Mouse (Mus musculus): ENCODE data around the gene Rab3gap2.

Rab3gap2 gene

DNA sequence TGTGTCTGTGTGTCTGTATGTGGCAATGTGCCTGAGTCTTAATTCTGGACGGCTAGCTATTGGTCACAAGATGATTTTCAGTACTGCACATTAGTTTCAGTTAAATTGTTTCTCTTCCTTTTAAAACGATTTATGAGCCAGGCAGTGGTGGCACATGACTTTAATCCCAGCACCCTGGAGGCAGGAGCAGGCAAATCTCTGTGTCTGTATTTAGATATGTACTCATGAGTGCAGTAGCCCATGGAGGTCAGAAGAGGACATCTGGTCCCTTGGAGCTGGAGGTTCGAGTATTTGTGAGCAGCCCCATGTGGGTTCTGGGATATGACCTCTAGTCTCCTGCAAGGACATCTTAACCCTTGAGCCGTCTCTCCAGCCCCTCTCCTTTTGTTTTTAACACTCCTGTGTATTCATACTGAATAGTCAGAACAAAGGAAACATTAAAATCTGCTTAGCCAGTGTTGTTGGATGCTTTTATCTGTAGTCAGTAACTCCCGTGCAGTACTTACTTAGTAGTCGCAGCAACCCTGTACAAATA is 131.4 kb downstream of the Rab3gap2 start:
- no peak for DNase-seq

Measured in cerebellum, postnatal 36 days (tissue).